Mouse (Mus musculus): ENCODE measurements around the gene Kctd5. TPM values are rescaled to one million over a fixed set of nuclear protein-coding genes. Genes with fewer than 3 reads are reported as not detected.

Gene Kctd5
- polyA plus RNA-seq (2014; fragmentation: Illumina TruSeq; extraction: RNeasy Lipid Tissue Mini Kit (QIAGEN cat#74804); ENCODE audit: low read depth, low replicate concordance) = 26.7 TPM

DNA sequence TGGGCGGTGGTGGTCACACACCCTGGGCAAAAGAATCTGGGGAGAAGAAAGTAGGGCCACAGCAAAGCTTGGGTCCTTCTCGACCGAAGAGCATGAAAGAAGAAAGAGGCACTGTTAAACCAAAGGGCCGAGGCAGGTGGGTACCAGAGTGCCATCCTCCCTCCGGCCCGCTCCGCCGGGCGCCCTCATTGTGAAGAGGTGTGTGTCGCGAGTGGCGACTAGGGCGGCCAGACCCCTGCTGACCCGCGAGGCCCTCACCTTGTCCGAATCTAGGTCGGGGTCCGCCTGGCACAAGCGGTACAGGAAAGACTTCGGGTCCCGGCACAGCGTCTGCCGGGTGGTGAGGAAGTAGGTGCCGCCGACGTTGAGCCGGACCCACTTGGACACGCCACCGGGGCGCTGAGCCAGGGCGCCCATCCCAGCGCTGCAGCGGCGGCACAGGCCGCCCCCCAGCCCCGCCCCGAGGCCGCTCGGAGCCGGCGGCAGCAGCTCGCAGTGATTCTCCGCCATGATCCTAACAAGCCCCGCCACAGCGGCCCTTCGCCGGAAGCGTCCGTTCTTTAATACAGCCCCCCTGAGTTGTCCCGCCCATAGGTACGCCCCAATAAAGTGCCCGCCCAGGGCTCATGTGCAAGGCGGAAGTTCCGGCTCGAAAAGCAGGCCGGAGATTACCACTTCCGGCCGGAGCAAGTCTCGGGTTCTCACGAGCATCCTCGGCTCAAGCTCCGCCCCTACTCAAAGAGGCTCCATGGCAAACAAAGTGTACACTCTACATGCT, at the start of gene Kctd5:
Kctd5 (minus strand) TSS at position 567 of the 778 bp plus-strand sequence.

DNA sequence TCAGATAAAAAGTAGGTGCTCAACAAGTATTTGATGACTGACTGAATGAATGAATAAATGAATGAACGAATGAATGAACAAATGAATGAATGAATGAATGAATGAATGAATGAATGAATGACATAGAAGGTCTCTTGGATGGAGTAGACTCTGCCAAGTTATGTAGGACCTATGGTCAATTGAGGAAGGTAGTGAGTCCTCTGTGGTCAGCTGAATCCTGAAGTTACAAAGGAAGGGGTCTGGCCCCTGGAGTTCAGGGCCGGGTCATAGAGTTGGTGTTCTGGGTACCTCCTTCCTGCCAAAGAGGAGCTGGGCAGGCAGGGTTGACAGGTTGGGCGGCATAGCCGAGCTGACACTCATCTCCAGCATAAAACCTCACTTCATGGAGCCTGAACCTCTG, 35.4 kb downstream of the Kctd5 start, which contains the start of gene Prss27:
Prss27 (plus strand) TSS at position 301 of the 400 bp plus-strand sequence.

DNA sequence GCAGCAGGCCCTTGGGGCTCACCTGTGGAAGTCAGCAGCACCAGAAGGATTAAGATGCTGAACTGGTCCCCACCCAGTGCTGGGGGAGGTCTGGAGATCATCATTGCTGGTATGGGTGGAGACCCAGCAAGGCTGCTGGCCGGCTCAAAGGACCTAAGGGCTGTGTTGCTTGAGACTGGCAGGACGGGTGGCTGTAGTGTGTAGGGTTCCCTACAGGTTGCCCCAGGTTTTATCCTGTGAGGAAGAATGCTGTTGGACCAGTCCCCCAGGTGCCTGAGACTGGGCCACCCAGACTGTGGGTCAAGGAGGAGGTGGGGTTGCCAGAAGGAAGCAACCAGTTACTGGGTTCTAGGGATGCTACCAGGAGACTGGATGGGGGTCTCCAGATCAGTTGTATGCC, 75.4 kb downstream of the Kctd5 start, which contains the start of gene Prss22:
Prss22 (minus strand) TSS at position 200 of the 400 bp plus-strand sequence.

Other genes starting within 250 kb of the Kctd5 start
- 32.6 TPM for gene Elob, start 244.3 kb downstream of the Kctd5 start, polyA plus RNA-seq (2014; fragmentation: Illumina TruSeq; extraction: RNeasy Lipid Tissue Mini Kit (QIAGEN cat#74804); ENCODE audit: low read depth, low replicate concordance)
- gene Prss33, start 237.4 kb downstream of the Kctd5 start, polyA plus RNA-seq (2014; fragmentation: Illumina TruSeq; extraction: RNeasy Lipid Tissue Mini Kit (QIAGEN cat#74804); ENCODE audit: low read depth, low replicate concordance) = not detected
- gene Prss32, start 229.6 kb downstream of the Kctd5 start, polyA plus RNA-seq (2014; fragmentation: Illumina TruSeq; extraction: RNeasy Lipid Tissue Mini Kit (QIAGEN cat#74804); ENCODE audit: low read depth, low replicate concordance) = not detected
- not detected for gene Prss41, start 229.3 kb downstream of the Kctd5 start, polyA plus RNA-seq (2014; fragmentation: Illumina TruSeq; extraction: RNeasy Lipid Tissue Mini Kit (QIAGEN cat#74804); ENCODE audit: low read depth, low replicate concordance)
- not detected for gene Prss21, start 205.4 kb downstream of the Kctd5 start, polyA plus RNA-seq (2014; fragmentation: Illumina TruSeq; extraction: RNeasy Lipid Tissue Mini Kit (QIAGEN cat#74804); ENCODE audit: low read depth, low replicate concordance)
- gene Dcpp1, start 192.6 kb downstream of the Kctd5 start, polyA plus RNA-seq (2014; fragmentation: Illumina TruSeq; extraction: RNeasy Lipid Tissue Mini Kit (QIAGEN cat#74804); ENCODE audit: low read depth, low replicate concordance) = not detected
- not detected for gene Dcpp2, start 192.6 kb downstream of the Kctd5 start, polyA plus RNA-seq (2014; fragmentation: Illumina TruSeq; extraction: RNeasy Lipid Tissue Mini Kit (QIAGEN cat#74804); ENCODE audit: low read depth, low replicate concordance)
- gene Dcpp3, start 156.0 kb downstream of the Kctd5 start, polyA plus RNA-seq (2014; fragmentation: Illumina TruSeq; extraction: RNeasy Lipid Tissue Mini Kit (QIAGEN cat#74804); ENCODE audit: low read depth, low replicate concordance) = not detected
- not detected for gene Sbp, start 131.8 kb downstream of the Kctd5 start, polyA plus RNA-seq (2014; fragmentation: Illumina TruSeq; extraction: RNeasy Lipid Tissue Mini Kit (QIAGEN cat#74804); ENCODE audit: low read depth, low replicate concordance)
- not detected for gene Sbpl, start 118.2 kb downstream of the Kctd5 start, polyA plus RNA-seq (2014; fragmentation: Illumina TruSeq; extraction: RNeasy Lipid Tissue Mini Kit (QIAGEN cat#74804); ENCODE audit: low read depth, low replicate concordance)
- not detected for gene Prss30, start 92.9 kb downstream of the Kctd5 start, polyA plus RNA-seq (2014; fragmentation: Illumina TruSeq; extraction: RNeasy Lipid Tissue Mini Kit (QIAGEN cat#74804); ENCODE audit: low read depth, low replicate concordance)
- gene Prss22, start 75.4 kb downstream of the Kctd5 start, polyA plus RNA-seq (2014; fragmentation: Illumina TruSeq; extraction: RNeasy Lipid Tissue Mini Kit (QIAGEN cat#74804); ENCODE audit: low read depth, low replicate concordance) = not detected
- gene Prss27, start 35.3 kb downstream of the Kctd5 start, polyA plus RNA-seq (2014; fragmentation: Illumina TruSeq; extraction: RNeasy Lipid Tissue Mini Kit (QIAGEN cat#74804); ENCODE audit: low read depth, low replicate concordance) = not detected
- gene Pdpk1, start 77.4 kb upstream of the Kctd5 start, polyA plus RNA-seq (2014; fragmentation: Illumina TruSeq; extraction: RNeasy Lipid Tissue Mini Kit (QIAGEN cat#74804); ENCODE audit: low read depth, low replicate concordance) = 57.8 TPM
- not detected for gene Amdhd2, start 90.3 kb upstream of the Kctd5 start, polyA plus RNA-seq (2014; fragmentation: Illumina TruSeq; extraction: RNeasy Lipid Tissue Mini Kit (QIAGEN cat#74804); ENCODE audit: low read depth, low replicate concordance)
- 78.0 TPM for gene Atp6v0c, start 96.2 kb upstream of the Kctd5 start, polyA plus RNA-seq (2014; fragmentation: Illumina TruSeq; extraction: RNeasy Lipid Tissue Mini Kit (QIAGEN cat#74804); ENCODE audit: low read depth, low replicate concordance)
- 15.3 TPM for gene Tbc1d24, start 132.1 kb upstream of the Kctd5 start, polyA plus RNA-seq (2014; fragmentation: Illumina TruSeq; extraction: RNeasy Lipid Tissue Mini Kit (QIAGEN cat#74804); ENCODE audit: low read depth, low replicate concordance)
- gene Ntn3, start 136.0 kb upstream of the Kctd5 start, polyA plus RNA-seq (2014; fragmentation: Illumina TruSeq; extraction: RNeasy Lipid Tissue Mini Kit (QIAGEN cat#74804); ENCODE audit: low read depth, low replicate concordance) = 0.35 TPM
- 4.6 TPM for gene Tedc2, start 147.4 kb upstream of the Kctd5 start, polyA plus RNA-seq (2014; fragmentation: Illumina TruSeq; extraction: RNeasy Lipid Tissue Mini Kit (QIAGEN cat#74804); ENCODE audit: low read depth, low replicate concordance)
- gene Ccnf, start 178.0 kb upstream of the Kctd5 start, polyA plus RNA-seq (2014; fragmentation: Illumina TruSeq; extraction: RNeasy Lipid Tissue Mini Kit (QIAGEN cat#74804); ENCODE audit: low read depth, low replicate concordance) = 0.58 TPM